Mouse (Mus musculus): ENCODE results near the gene Gm29666. TPM values are rescaled to one million over a fixed set of nuclear protein-coding genes. Genes with fewer than 3 reads are reported as not detected.

Gm29666 gene
- 0.26 TPM for polyA plus RNA-seq (2017; shearing (Covaris generic))

DNA sequence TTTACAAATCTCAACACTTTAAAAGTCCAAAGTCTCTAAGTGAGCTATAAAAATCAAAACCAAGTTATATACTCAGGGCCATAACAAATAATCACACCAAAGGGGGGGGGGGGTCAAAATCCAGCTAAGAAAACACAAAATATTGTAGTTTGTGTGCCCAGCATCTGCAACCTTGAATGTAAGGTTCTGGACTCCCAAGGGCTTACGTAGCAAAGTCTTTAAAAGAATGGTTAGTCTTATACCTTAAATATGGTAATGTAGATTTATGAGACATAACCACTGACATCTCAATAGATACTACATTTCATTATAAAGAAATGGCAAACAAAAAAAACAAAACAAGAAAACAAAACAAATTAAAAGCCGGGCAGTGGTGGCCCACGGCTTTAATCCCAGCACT lies at the start of gene Gm29666:
TSS of gene Gm29666 (minus strand) at position 101 of the 400 bp plus-strand sequence.

DNA sequence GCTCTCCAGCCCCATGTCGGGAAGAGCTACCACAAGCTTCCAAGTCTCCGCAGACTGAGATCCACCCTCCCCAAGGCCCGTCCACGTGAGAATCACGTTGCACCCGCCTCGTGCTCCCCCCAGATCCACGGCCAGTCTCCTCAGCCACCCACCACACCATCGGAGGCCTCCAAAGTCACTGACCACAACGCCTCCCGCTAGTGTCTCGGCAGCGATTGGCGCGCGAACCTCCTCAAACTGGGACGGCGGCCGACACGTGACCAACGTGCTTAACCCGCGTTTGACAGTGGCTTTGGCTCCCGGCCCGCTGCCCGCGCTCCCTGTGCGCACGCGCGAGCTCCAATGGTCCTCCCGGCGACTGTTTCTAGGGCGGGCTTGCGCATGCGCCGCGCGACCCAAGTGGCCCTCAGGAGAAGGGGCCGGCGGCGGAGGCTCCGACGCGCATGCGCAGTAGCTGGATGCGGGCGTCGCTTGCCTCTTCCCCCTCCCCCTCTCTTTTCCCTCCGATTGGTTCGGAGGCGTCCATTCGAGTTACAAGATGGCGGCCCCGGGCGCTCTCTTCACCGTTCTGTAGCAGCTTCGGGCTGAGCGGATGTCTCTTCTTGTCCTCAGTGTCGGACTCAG lies 3.2 kb upstream of the Gm29666 start, which contains the start of gene Nup50:
TSS of gene Nup50 (plus strand) at position 528 of the 624 bp plus-strand sequence.

Other genes with a start within 250 kb of the Gm29666 start
- gene Arhgap8, start 200.0 kb downstream of the Gm29666 start, polyA plus RNA-seq (2017; shearing (Covaris generic)) = not detected
- gene Phf21b, start 64.0 kb downstream of the Gm29666 start, polyA plus RNA-seq (2017; shearing (Covaris generic)) = 1.4 TPM
- gene Nup50, start 3.4 kb upstream of the Gm29666 start, polyA plus RNA-seq (2017; shearing (Covaris generic)) = 50.5 TPM
- 15.3 TPM for gene 5031439G07Rik, start 68.5 kb upstream of the Gm29666 start, polyA plus RNA-seq (2017; shearing (Covaris generic))
- not detected for gene Upk3a, start 97.1 kb upstream of the Gm29666 start, polyA plus RNA-seq (2017; shearing (Covaris generic))
- 53.4 TPM for gene Fam118a, start 108.9 kb upstream of the Gm29666 start, polyA plus RNA-seq (2017; shearing (Covaris generic))
- 0.05 TPM for gene Smc1b, start 211.9 kb upstream of the Gm29666 start, polyA plus RNA-seq (2017; shearing (Covaris generic))
- gene Ribc2, start 212.0 kb upstream of the Gm29666 start, polyA plus RNA-seq (2017; shearing (Covaris generic)) = not detected

Data from CD4-positive, CD25-positive, alpha-beta regulatory T cell (primary cell).